Mouse (Mus musculus) bone marrow macrophage, adult 2 months (primary cell): Measurements from ENCODE around the gene Gnptab. TPM values are rescaled to one million over a fixed set of nuclear protein-coding genes. Genes with fewer than 3 reads are reported as not detected.
A peak's percentile ranks its signal among the peaks of the same experiment; 100 is the strongest.

ENCODE experiments used
- H3K27ac ChIP-seq: 2 replicates; pipeline ENCODE4 v1.5.1; 2012; ENCODE audit warnings: low read depth, low read length; ENCODE audit not compliant: insufficient read depth
- H3K4me1 ChIP-seq: 2 replicates; pipeline ENCODE4 v1.6.1; 2012; ENCODE audit warnings: low read length; ENCODE audit not compliant: control insufficient read depth, insufficient read depth
- H3K4me3 ChIP-seq: 2 replicates; pipeline ENCODE4 v1.5.1; 2012; ENCODE audit warnings: mild to moderate bottlenecking, low read length, moderate library complexity; ENCODE audit not compliant: insufficient read depth
- CTCF ChIP-seq: IDR thresholded peaks from 2 replicates; pipeline ENCODE4 v1.5.1; 2012; ENCODE audit warnings: low read depth, mild to moderate bottlenecking, low read length, moderate library complexity
- POLR2A ChIP-seq: IDR thresholded peaks from 2 replicates; pipeline ENCODE4 v1.6.1; 2012; ENCODE audit warnings: mild to moderate bottlenecking, low read depth, low read length, borderline replicate concordance
- polyA plus RNA-seq: library from polyadenylated mRNA; stranded (reverse); fragments of >200 nt; gene quantifications from 2 replicates; pipeline ENCODE4 v1.2.4, GENCODE M21; 2012; ENCODE audit not compliant: missing spikeins, insufficient read depth, insufficient read length

Gnptab gene
- polyA plus RNA-seq, result 22.9 and 26.8 TPM in 2 replicates

GRCm38 (mm10) chr10:88379013-88379885 lies at the start of gene Gnptab, which contains the start of gene Dram1:
Gene Gnptab, plus strand, starts transcription at chr10:88379132.
Gene Dram1, minus strand, starts transcription at chr10:88379080.
- peak within 1 kb of the TSS; percentile 73 for H3K4me3 ChIP-seq
- TF ChIP-seq POLR2A (no peak), CTCF (peak; percentile 21; the same call in 1 of the 2 replicates)
- H3K4me1 ChIP-seq, result peaks cover 35% of the 10 kb centered on the region
- H3K27ac ChIP-seq, result peak within 1 kb of the TSS; percentile 50

- peaks cover 38% of the 10 kb centered on the region for H3K4me1 ChIP-seq
- TF ChIP-seq POLR2A, result no peak
- no peak for TF ChIP-seq CTCF
Observed at GRCm38 (mm10) chr10:88330695-88331094, 48.2 kb upstream of the Gnptab start.

DNA sequence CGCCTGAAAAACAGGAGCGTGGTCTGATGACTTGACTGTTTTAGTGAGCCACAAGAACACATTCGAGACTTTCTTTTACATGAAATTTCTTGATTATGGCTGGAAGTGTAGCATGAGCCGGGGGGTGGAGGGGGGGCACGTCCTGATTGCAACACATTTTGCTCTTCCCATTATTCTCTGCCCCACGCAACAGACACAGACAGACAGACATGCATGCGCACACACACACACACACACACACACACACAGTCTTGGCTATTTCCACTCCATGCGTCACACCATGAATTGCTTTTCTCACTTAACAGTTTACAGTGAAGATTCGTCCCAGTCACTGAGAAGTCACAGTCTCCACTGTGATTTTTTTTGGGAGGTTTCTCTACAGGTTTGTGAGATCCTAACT lies 38.3 kb upstream of the Gnptab start:
- Histone ChIP-seq H3K4me3 (no peak overlapping the region), H3K27ac (no peak overlapping the region), H3K4me1 (peaks cover 26% of the 10 kb centered on the region)
- TF ChIP-seq POLR2A, result no peak
- no peak for TF ChIP-seq CTCF

More at GRCm38 (mm10) chr10:88330695-88331094, 48.2 kb upstream of the Gnptab start:
- Histone ChIP-seq H3K27ac (no peak overlapping the region), H3K4me3 (no peak overlapping the region)

GRCm38 (mm10) chr10:88341368-88341767 lies 37.6 kb upstream of the Gnptab start:
- no peak overlapping the region for H3K4me3 ChIP-seq
- peaks cover 24% of the 10 kb centered on the region for H3K4me1 ChIP-seq
- H3K27ac ChIP-seq, result no peak overlapping the region
- no peak for TF ChIP-seq CTCF
- TF ChIP-seq POLR2A, result no peak

DNA sequence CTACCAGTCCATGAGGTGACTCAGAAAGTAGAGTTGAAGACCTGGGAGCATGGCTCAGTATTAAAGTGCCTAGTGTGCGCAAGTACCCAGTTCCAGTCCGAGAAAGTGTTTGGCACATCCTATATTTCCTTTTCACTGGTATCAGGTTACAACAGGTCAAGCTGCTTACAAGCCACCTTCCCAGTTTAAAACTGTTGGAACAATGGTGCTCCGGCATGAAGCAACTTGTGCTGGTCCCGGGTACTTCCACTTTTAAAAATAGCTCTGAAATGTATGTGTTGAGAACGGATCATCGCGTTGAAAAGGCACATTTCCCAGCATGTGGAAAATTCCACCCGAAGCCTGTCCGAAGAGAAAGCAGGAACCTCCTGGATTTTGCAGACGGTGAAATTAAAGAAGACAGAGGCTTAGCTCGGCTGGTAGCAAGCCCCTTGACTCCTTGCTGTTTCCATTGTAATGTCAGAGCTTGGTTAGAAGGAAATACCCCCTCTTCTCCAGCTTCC lies 33.0 kb upstream of the Gnptab start:
- Histone ChIP-seq H3K4me3 (peak overlapping the region; percentile 44), H3K27ac (peak overlapping the region; percentile 84), H3K4me1 (peaks cover 21% of the 10 kb centered on the region)
- TF ChIP-seq CTCF (no peak), POLR2A (no peak)

DNA sequence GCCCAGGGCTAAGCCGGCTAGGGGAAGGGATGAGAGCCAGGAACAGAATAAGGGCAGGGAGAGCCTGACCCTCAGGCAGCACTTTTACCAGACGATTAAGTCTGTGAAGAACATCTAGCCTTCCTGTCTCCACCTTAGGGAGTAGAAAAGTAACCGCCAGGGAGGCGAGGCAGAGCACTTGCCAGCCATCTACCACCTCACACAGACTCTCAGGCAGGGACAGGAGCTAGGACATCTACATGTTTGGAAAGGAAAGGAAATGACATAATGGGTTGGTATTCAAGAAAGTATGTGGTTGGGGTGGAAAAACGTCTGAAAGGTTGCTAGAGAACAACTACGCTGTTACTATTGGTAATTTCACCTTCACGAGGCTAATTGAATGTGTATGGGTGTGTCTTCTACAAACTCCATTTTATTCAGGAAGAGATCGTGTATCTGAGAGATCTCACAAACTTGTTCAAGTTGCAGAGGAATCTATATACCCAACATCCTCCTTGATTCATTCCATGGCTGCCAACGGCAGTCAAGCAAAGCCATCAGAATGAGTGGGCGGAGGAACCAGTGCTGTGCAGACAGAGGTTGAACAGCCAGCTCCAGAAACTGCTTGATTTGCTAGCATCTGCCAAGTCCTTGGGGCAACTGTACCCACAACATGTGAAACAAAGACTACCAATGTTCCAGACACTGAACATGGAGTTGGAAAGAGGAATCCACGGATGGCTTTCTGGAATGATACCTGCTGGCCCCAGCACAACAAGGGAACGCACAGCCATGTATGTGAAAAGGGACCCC lies 32.3 kb upstream of the Gnptab start:
- Histone ChIP-seq H3K4me3 (peak overlapping the region; percentile 44), H3K27ac (peak overlapping the region; percentile 84), H3K4me1 (peaks cover 24% of the 10 kb centered on the region)
- TF ChIP-seq POLR2A, result no peak
- 0 out of 2 replicates have a peak, but pooled peaks have one; percentile 6 for TF ChIP-seq CTCF

DNA sequence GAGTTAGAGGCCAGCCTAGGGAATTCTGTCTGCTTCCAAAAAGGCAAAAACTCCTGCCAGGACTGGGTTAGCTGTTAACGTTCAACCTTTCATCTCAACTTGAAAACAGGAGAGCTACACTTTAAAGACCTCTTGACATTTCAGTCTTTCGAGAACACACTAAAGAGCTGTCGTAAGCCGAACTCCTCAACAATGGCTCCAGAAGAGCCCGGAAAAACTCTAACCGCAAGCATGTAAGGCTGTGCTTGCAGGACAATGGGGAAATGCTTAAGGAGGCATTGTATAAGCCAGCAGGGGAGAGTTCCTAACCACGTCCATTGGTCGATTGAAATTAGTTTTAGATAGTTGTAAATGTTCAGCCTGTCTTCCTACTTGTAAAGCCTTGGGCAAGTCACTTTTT lies 29.1 kb upstream of the Gnptab start:
- Histone ChIP-seq H3K4me1 (peaks cover 43% of the 10 kb centered on the region), H3K4me3 (no peak overlapping the region), H3K27ac (peak overlapping the region; percentile 15; the same call in 1 of the 2 replicates)
- no peak for TF ChIP-seq POLR2A
- no peak for TF ChIP-seq CTCF

GRCm38 (mm10) chr10:88350687-88351086 lies 28.2 kb upstream of the Gnptab start:
- Histone ChIP-seq H3K27ac (no peak overlapping the region), H3K4me3 (no peak overlapping the region), H3K4me1 (peaks cover 36% of the 10 kb centered on the region)
- no peak for TF ChIP-seq POLR2A
- no peak for TF ChIP-seq CTCF

DNA sequence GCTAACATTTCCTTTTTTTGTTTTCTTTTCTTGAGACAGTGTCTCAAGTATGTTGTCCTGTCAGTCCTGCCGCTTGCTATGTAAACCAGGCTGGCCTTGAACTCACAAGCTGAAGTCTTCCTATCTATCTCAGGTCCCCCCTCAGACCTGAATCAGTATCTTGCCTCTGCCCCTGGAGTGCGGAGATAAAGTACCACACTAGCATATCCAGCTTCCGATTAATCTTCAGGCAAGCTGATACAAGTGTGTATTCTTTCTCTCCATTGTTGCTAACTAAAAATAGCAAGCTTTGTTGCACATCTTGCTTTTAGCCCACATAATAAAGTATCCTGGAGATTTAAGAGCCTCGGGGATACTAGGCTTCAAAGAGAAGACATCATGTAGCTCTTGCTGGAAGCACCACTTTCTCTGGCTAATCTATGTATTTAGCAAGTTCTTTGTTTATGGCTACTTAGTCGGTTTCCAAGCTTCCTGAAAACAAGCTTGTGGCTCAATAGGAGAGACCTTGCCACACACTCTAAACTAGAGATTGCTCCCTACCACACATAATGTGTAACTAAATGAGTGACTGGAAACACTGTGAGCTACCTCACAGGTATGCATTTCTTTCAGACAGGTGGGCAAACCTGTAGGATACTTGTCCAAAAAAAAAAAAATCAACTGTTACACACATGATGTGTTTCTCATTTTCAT lies 27.4 kb upstream of the Gnptab start:
- Histone ChIP-seq H3K27ac (no peak overlapping the region), H3K4me3 (no peak overlapping the region), H3K4me1 (peaks cover 35% of the 10 kb centered on the region)
- TF ChIP-seq CTCF, result no peak
- TF ChIP-seq POLR2A, result no peak
